Mouse (Mus musculus) liver, embryonic 15.5 days (tissue): ENCODE measurements around the gene Nckap5. TPM values are rescaled to one million over a fixed set of nuclear protein-coding genes. Genes with fewer than 3 reads are reported as not detected.
A peak's percentile ranks its signal among the peaks of the same experiment; 100 is the strongest.

Experiments
- ATAC-seq: fragments of 200-750 bp; cut with Nextera tagmentation; 2 replicates; pipeline ENCODE4 v1.8.0; 2017; ENCODE audit warnings: moderate number of reproducible peaks, mild to moderate bottlenecking, moderate library complexity; ENCODE audit not compliant: insufficient read depth
- H3K27ac ChIP-seq: fragments of 300-500 bp; sonication (generic); replicated peaks from 2 replicates; pipeline ENCODE4 v1.5.1; 2015; ENCODE audit warnings: mild to moderate bottlenecking, inconsistent platforms
- H3K27me3 ChIP-seq: fragments of 300-500 bp; sonication (generic); 2 replicates; pipeline ENCODE4 v1.6.1; 2015; ENCODE audit warnings: mild to moderate bottlenecking, inconsistent platforms
- H3K36me3 ChIP-seq: fragments of 300-500 bp; sonication (generic); replicated peaks from 2 replicates; pipeline ENCODE4 v1.6.1; 2015; ENCODE audit warnings: moderate library complexity, mild to moderate bottlenecking, inconsistent platforms
- H3K4me1 ChIP-seq: fragments of 300-500 bp; sonication (generic); replicated peaks from 2 replicates; pipeline ENCODE4 v1.6.1; 2015; ENCODE audit warnings: inconsistent platforms
- H3K4me2 ChIP-seq: fragments of 300-500 bp; sonication (generic); 2 replicates; pipeline ENCODE4 v1.6.1; 2015; ENCODE audit warnings: moderate library complexity, mild to moderate bottlenecking, inconsistent platforms
- H3K4me3 ChIP-seq: fragments of 300-500 bp; sonication (generic); replicated peaks from 2 replicates; pipeline ENCODE4 v1.5.1; 2015; ENCODE audit warnings: mild to moderate bottlenecking, inconsistent platforms
- H3K9ac ChIP-seq: fragments of 300-500 bp; sonication (generic); 2 replicates; pipeline ENCODE4 v1.6.1; 2015; ENCODE audit warnings: moderate library complexity, mild to moderate bottlenecking, inconsistent platforms
- H3K9me3 ChIP-seq: fragments of 300-500 bp; sonication (generic); replicated peaks from 2 replicates; pipeline ENCODE4 v1.6.1; 2016; ENCODE audit warnings: inconsistent platforms
- WGBS: fragments of 180-500 bp; shearing (Covaris S2); methylation state at CpG from one replicate; pipeline ENCODE4 v1.1.7; 2015; ENCODE audit warnings: mixed read lengths; ENCODE audit not compliant: insufficient replicate concordance; 5-methylcytosine and 5-hydroxymethylcytosine counted together
- polyA plus RNA-seq: library from polyadenylated mRNA; unstranded; fragments of >200 nt; fragmentation: Nextera tagmentation; extraction: Ambion mirVana; gene quantifications from 2 replicates; pipeline ENCODE4 v1.2.1, GENCODE M21; 2015

Gene Nckap5
- polyA plus RNA-seq = 0.99 and 1.6 TPM in 2 replicates

DNA sequence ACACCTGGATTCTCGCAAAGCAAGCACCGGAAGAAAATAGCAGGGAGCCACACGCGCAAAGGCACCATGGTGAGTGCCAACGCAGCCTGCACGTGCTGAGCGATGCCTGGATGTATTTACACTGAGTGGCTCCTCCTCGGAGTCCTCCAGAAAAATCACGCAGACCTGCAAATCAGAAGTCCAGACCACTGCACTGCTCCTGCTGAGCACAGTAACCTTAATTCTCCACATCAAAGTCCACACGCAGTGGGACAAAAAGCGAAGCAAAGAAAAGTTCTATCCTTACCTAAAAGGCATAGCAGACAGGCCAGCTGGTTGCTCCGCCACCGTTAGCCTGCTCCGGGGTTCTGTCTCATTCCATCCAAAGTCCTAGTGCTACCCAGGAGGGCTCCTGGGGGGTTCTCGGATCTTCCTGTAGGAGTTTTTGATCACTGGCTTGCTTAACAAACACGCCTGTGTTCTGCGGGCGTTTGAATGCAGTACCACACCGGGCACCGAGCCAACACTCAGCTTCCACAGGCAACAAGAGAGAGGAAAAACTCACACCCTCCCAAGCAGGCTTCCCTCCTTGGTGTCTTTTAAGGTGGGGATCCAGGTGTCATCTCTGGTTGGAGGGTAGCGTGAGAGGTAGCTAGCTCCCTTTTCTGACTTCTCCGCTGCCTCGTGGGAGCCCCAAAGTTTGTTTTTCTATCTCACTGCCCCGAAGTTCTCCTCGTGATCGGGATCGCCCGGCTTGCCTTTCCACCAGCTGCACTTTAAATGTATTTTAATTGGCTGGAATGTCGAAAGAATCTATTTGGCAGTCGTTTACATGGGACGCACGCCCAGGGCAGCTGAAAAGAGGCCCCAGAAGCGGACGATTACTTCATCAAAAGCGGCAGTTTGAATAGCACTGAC, at the start of gene Nckap5:
TSS of gene Nckap5 (minus strand) at position 769 of the 897 bp plus-strand sequence.
- no peak within 1 kb of the TSS for H3K27ac ChIP-seq

GRCm38 (mm10) chr1:126877495-126877894, 46.9 kb upstream of the Nckap5 start:
- H3K9me3 ChIP-seq = no peaks in the 10 kb centered on the region
- H3K4me3 ChIP-seq = no peak overlapping the region
- no peaks in the 10 kb centered on the region for H3K27me3 ChIP-seq
- no peaks in the 10 kb centered on the region for H3K4me1 ChIP-seq
- WGBS = 78% methylated on average over 2 of the region's 2 CpGs
- no peak overlapping the region for H3K9ac ChIP-seq
- no peak for ATAC-seq
- no peak overlapping the region for H3K27ac ChIP-seq
- no peak overlapping the region for H3K4me2 ChIP-seq
- H3K36me3 ChIP-seq = no peaks in the 10 kb centered on the region

More for the DNA sequence above, at the start of gene Nckap5:
- no peaks in the 10 kb centered on the region for H3K9me3 ChIP-seq
- H3K27me3 ChIP-seq = peaks cover 24% of the 10 kb centered on the region
- H3K4me2 ChIP-seq = peak within 1 kb of the TSS; percentile 53
- ATAC-seq = no peak
- WGBS = 5% methylated on average over 35 of the region's 35 CpGs
- H3K4me3 ChIP-seq = peak within 1 kb of the TSS; percentile 14; the same call in 1 of the 2 replicates
- no peak within 1 kb of the TSS for H3K9ac ChIP-seq
- peaks cover 3% of the 10 kb centered on the region; the same call in 1 of the 2 replicates for H3K4me1 ChIP-seq
- H3K36me3 ChIP-seq = no peaks in the 10 kb centered on the region

- no peak overlapping the region for H3K9ac ChIP-seq
- no peak for ATAC-seq
- no peaks in the 10 kb centered on the region for H3K36me3 ChIP-seq
- no peaks in the 10 kb centered on the region for H3K27me3 ChIP-seq
- H3K4me2 ChIP-seq = no peak overlapping the region
- no peaks in the 10 kb centered on the region for H3K9me3 ChIP-seq
- H3K27ac ChIP-seq = no peak overlapping the region
- 62% methylated on average over 9 of the region's 9 CpGs for WGBS
- H3K4me3 ChIP-seq = no peak overlapping the region
- no peaks in the 10 kb centered on the region for H3K4me1 ChIP-seq
Measured at GRCm38 (mm10) chr1:126868372-126868771, 37.8 kb upstream of the Nckap5 start.

GRCm38 (mm10) chr1:126867912-126868311, 37.3 kb upstream of the Nckap5 start:
- Histone ChIP-seq H3K4me3 (no peak overlapping the region), H3K9ac (no peak overlapping the region), H3K4me1 (no peaks in the 10 kb centered on the region), H3K36me3 (no peaks in the 10 kb centered on the region), H3K4me2 (no peak overlapping the region), H3K27ac (no peak overlapping the region), H3K9me3 (no peaks in the 10 kb centered on the region), H3K27me3 (no peaks in the 10 kb centered on the region)
- 69% methylated on average over 5 of the region's 5 CpGs for WGBS
- ATAC-seq = no peak

DNA sequence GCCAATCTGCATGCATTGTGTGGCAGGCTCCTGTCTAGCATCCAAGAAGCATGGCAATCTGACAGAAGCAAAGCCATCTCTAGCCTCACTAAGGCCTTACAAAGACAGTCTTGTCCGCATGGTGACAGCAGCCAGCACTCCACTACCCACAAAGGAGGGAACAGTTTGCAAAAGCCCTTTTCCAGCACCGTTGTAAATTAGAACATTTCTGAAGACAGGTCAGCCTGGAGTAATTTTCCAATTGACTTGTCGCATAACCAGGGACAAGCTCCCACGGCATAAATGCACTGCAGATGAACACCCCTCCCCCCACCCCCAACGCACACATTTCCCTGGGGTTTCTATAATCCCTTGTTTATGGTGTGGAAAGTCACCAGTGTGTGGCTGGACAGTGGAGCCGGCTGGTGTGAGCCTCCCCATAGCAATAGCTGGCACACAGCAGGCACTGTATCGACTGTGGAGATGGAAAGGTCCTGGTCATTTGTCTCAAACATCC, 35.0 kb upstream of the Nckap5 start:
- Histone ChIP-seq H3K4me1 (no peaks in the 10 kb centered on the region), H3K9me3 (no peaks in the 10 kb centered on the region), H3K9ac (no peak overlapping the region), H3K4me3 (no peak overlapping the region), H3K27me3 (no peaks in the 10 kb centered on the region), H3K27ac (no peak overlapping the region), H3K4me2 (no peak overlapping the region), H3K36me3 (no peaks in the 10 kb centered on the region)
- WGBS = 55% methylated on average over 7 of the region's 7 CpGs
- ATAC-seq = no peak

DNA sequence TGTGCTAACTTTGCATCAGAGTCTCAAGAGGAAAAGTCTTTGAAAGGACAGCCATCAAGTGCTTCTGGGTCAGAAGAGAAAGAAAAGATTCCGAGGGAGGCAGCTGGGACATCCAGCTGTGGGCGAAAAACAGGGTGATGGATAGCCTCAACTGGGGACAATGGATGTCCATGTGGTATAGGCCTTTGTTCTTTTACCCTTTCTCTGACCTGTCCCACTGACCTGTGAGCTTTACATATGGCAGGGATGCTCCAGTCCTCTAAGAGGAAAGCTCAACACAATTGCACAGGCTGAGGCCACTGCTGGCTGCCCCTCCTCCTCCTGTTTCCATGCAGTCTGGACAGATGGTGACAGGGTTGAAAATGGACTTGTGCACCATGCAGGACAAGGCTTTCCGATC, 31.2 kb upstream of the Nckap5 start:
- Histone ChIP-seq H3K27me3 (no peaks in the 10 kb centered on the region), H3K9ac (no peak overlapping the region), H3K36me3 (no peaks in the 10 kb centered on the region), H3K4me1 (no peaks in the 10 kb centered on the region), H3K9me3 (no peaks in the 10 kb centered on the region), H3K4me3 (no peak overlapping the region), H3K4me2 (no peak overlapping the region), H3K27ac (no peak overlapping the region)
- no peak for ATAC-seq
- WGBS = 55% methylated on average over 3 of the region's 3 CpGs

- 53% methylated on average over 4 of the region's 4 CpGs for WGBS
- no peak overlapping the region for H3K4me3 ChIP-seq
- H3K27me3 ChIP-seq = no peaks in the 10 kb centered on the region
- ATAC-seq = no peak
- H3K27ac ChIP-seq = no peak overlapping the region
- H3K36me3 ChIP-seq = no peaks in the 10 kb centered on the region
- H3K4me1 ChIP-seq = no peaks in the 10 kb centered on the region
- no peak overlapping the region for H3K4me2 ChIP-seq
- no peak overlapping the region for H3K9ac ChIP-seq
- no peaks in the 10 kb centered on the region for H3K9me3 ChIP-seq
Measured at GRCm38 (mm10) chr1:126860537-126860936, 29.9 kb upstream of the Nckap5 start.

GRCm38 (mm10) chr1:126849481-126849880, 18.9 kb upstream of the Nckap5 start:
- Histone ChIP-seq H3K4me2 (no peak overlapping the region), H3K36me3 (no peaks in the 10 kb centered on the region), H3K4me3 (no peak overlapping the region), H3K9ac (no peak overlapping the region), H3K9me3 (no peaks in the 10 kb centered on the region), H3K27ac (no peak overlapping the region), H3K27me3 (no peaks in the 10 kb centered on the region), H3K4me1 (no peaks in the 10 kb centered on the region)
- no peak for ATAC-seq
- 48% methylated on average over 6 of the region's 6 CpGs for WGBS

DNA sequence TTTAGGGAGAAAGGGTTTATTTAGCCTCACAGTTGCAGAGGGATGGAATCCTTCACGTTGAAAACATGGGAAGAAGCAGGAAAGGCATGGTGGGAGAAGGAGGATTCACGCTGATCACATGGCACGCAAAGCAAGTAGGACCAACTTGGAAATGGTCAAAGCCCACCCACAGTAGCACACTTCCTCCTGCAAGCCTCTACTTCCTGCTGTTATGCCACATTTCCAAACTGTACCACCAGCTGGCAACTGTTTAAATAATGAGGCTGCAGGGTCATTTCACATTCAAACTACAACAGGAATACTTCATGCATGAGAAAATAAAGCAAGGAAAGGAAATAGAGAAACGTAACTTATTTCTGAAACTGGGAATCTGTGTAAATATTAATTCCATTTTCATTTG, 15.7 kb upstream of the Nckap5 start:
- ATAC-seq = no peak
- H3K4me3 ChIP-seq = no peak overlapping the region
- H3K9me3 ChIP-seq = no peaks in the 10 kb centered on the region
- no peak overlapping the region for H3K27ac ChIP-seq
- no peak overlapping the region for H3K4me2 ChIP-seq
- H3K36me3 ChIP-seq = no peaks in the 10 kb centered on the region
- no peak overlapping the region for H3K9ac ChIP-seq
- no peaks in the 10 kb centered on the region for H3K4me1 ChIP-seq
- WGBS = 31% methylated on average over 4 of the region's 4 CpGs
- no peaks in the 10 kb centered on the region for H3K27me3 ChIP-seq

DNA sequence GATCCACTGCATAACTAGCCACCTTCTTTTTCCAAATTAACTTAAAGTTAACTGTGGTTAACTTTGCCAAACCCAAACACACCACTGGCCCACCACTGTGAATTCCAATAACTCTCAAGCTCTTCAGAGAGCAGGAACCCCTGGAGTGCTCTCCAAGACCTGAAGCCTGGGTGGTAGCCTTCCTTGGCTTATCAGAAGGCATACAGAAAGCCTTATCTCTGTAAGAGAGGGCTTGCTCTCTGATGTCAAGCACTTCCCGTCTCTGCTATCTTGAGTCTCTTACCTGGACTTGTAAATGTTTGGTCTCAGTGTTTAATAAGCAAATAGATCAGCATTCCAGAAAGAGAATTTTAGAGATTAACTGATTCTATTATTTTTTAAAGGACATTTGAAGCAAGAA, 2.3 kb upstream of the Nckap5 start:
- H3K9me3 ChIP-seq = no peaks in the 10 kb centered on the region
- 24% methylated on average over 1 of the region's 1 CpGs for WGBS
- H3K27me3 ChIP-seq = peaks cover 24% of the 10 kb centered on the region
- no peak for ATAC-seq
- peaks cover 3% of the 10 kb centered on the region; the same call in 1 of the 2 replicates for H3K4me1 ChIP-seq
- no peak overlapping the region for H3K9ac ChIP-seq
- H3K27ac ChIP-seq = no peak overlapping the region
- no peak overlapping the region for H3K4me3 ChIP-seq
- no peak overlapping the region for H3K4me2 ChIP-seq
- no peaks in the 10 kb centered on the region for H3K36me3 ChIP-seq

GRCm38 (mm10) chr1:126829031-126829430, 1.6 kb downstream of the Nckap5 start:
- peaks cover 24% of the 10 kb centered on the region for H3K27me3 ChIP-seq
- peaks cover 3% of the 10 kb centered on the region; the same call in 1 of the 2 replicates for H3K4me1 ChIP-seq
- H3K4me2 ChIP-seq = no peak overlapping the region
- H3K9ac ChIP-seq = no peak overlapping the region
- H3K27ac ChIP-seq = no peak overlapping the region
- no peak overlapping the region for H3K4me3 ChIP-seq
- H3K36me3 ChIP-seq = no peaks in the 10 kb centered on the region
- H3K9me3 ChIP-seq = no peaks in the 10 kb centered on the region
- WGBS = 62% methylated on average over 9 of the region's 9 CpGs
- no peak for ATAC-seq
